Mouse (Mus musculus) forebrain, embryonic 15.5 days (tissue): Measurements from ENCODE around the gene Atl1. TPM values are rescaled to one million over a fixed set of nuclear protein-coding genes. Genes with fewer than 3 reads are reported as not detected.

Source experiments
- ATAC-seq: fragments of 200-750 bp; cut with Nextera tagmentation; replicated peaks from 2 replicates; pipeline ENCODE4 v1.8.0; 2017; ENCODE audit warnings: mild to moderate bottlenecking, moderate TSS enrichment, moderate library complexity
- H3K27ac ChIP-seq: fragments of 300-500 bp; sonication (generic); replicated peaks from 2 replicates; pipeline ENCODE4 v1.5.1; 2015; ENCODE audit warnings: mild to moderate bottlenecking, inconsistent platforms
- H3K27me3 ChIP-seq: fragments of 300-500 bp; sonication (generic); 2 replicates; pipeline ENCODE4 v1.6.1; 2015; ENCODE audit warnings: inconsistent platforms
- H3K36me3 ChIP-seq: fragments of 300-500 bp; sonication (generic); 2 replicates; pipeline ENCODE4 v1.6.1; 2015; ENCODE audit warnings: mild to moderate bottlenecking, inconsistent platforms
- H3K4me1 ChIP-seq: fragments of 300-500 bp; sonication (generic); 2 replicates; pipeline ENCODE4 v1.6.1; 2015; ENCODE audit warnings: inconsistent platforms
- H3K4me2 ChIP-seq: fragments of 300-500 bp; sonication (generic); replicated peaks from 2 replicates; pipeline ENCODE4 v1.6.1; 2015; ENCODE audit warnings: mild to moderate bottlenecking, inconsistent platforms
- H3K4me3 ChIP-seq: fragments of 300-500 bp; sonication (generic); 2 replicates; pipeline ENCODE4 v1.5.1; 2015; ENCODE audit warnings: mild to moderate bottlenecking, inconsistent platforms
- H3K9ac ChIP-seq: fragments of 300-500 bp; sonication (generic); replicated peaks from 2 replicates; pipeline ENCODE4 v1.6.1; 2015; ENCODE audit warnings: mild to moderate bottlenecking, inconsistent platforms
- H3K9me3 ChIP-seq: fragments of 300-500 bp; sonication (generic); 2 replicates; pipeline ENCODE4 v1.6.1; 2016; ENCODE audit warnings: inconsistent platforms
- WGBS: fragments of 180-500 bp; shearing (Covaris S2); methylation state at CpG from one replicate; pipeline ENCODE4 v1.1.7; 2015; ENCODE audit warnings: mixed read lengths; 5-methylcytosine and 5-hydroxymethylcytosine counted together
- polyA plus RNA-seq: library from polyadenylated mRNA; unstranded; fragments of >200 nt; fragmentation: Nextera tagmentation; extraction: Ambion mirVana; gene quantifications from 2 replicates; pipeline ENCODE4 v1.2.1, GENCODE M21; 2015

Atl1 gene
- polyA plus RNA-seq, 1 experiment from 2014 or later = 123 TPM

DNA sequence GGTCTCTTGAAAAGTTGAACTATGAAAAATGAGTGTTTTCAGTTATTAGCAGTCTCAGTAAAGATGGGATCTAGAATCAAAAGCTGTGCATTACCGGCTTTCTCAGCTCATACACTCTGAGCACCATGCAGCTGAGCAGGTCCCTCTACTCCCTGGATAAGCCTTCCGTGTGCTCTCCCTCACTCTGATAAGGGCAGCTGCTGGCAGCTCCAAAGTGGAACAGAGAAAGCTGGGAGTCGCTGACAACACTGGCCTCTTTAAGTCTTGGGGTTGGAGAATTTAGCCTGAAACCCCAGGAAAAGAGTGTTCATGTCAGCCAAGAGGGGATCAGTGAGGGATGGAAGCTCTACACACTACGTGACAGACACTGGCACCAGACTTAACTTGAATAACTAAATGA lies 33.6 kb upstream of the Atl1 start:
- no peaks in the 10 kb centered on the region for H3K27me3 ChIP-seq
- no peaks in the 10 kb centered on the region for H3K9me3 ChIP-seq
- H3K36me3 ChIP-seq = peaks cover 10% of the 10 kb centered on the region
- no peak overlapping the region for H3K9ac ChIP-seq
- WGBS = 88% methylated on average over 4 of the region's 4 CpGs
- no peaks in the 10 kb centered on the region for H3K4me1 ChIP-seq
- ATAC-seq = no peak
- H3K4me3 ChIP-seq = no peak overlapping the region
- H3K27ac ChIP-seq = no peak overlapping the region
- no peak overlapping the region for H3K4me2 ChIP-seq

DNA sequence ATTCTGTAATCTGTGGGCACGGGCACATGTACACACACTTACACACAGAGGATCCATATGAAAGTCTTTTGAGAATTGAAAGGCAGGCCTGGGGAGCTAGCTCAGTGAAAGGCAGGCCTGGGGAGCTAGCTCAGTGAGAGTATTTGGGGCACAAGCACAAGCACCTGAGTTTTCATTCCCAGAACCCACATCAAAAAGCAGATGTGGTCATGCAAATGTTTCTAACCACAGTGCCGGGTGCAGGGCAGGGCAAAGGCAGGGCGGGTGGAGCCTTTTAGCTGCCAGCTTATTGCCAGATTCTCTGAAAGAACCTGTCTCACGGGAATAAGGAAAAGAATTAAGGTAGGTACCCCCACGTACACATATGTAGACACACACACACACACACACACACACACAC lies 28.9 kb upstream of the Atl1 start:
- Histone ChIP-seq H3K9ac (no peak overlapping the region), H3K36me3 (no peaks in the 10 kb centered on the region), H3K4me3 (no peak overlapping the region), H3K4me1 (peaks cover 5% of the 10 kb centered on the region; the same call in 1 of the 2 replicates), H3K27ac (no peak overlapping the region), H3K9me3 (no peaks in the 10 kb centered on the region), H3K4me2 (no peak overlapping the region), H3K27me3 (no peaks in the 10 kb centered on the region)
- ATAC-seq = no peak
- WGBS = 78% methylated on average over 5 of the region's 5 CpGs

DNA sequence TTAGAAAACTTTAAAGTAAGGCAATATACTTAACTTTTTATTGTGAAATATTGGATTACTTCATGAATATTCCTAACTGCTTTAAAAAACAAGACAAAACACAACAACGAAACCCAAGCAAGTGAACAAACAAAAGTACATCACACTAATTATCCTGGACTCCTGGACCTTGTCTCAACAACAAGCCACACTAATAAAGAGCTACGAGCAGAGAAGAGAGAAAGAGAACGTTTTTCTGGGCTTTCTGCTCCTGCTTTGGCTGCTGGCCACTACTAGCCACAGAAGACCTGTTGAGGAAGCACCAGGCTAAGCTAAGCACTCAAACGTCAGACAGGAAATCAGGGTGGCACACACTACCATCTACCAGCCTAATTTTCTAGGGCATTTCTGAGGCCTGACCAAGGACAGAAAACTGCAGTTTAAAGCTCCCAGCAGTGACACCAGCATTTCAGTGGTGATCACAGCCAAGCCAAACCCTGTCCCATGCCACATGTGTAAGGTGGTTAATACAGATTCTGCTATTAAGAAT lies 28.2 kb upstream of the Atl1 start:
- no peaks in the 10 kb centered on the region for H3K27me3 ChIP-seq
- H3K9ac ChIP-seq = no peak overlapping the region
- H3K36me3 ChIP-seq = no peaks in the 10 kb centered on the region
- peaks cover 5% of the 10 kb centered on the region; the same call in 1 of the 2 replicates for H3K4me1 ChIP-seq
- H3K9me3 ChIP-seq = no peaks in the 10 kb centered on the region
- H3K4me2 ChIP-seq = no peak overlapping the region
- no peak for ATAC-seq
- H3K4me3 ChIP-seq = no peak overlapping the region
- no peak overlapping the region for H3K27ac ChIP-seq
- WGBS = 29% methylated on average over 4 of the region's 4 CpGs

DNA sequence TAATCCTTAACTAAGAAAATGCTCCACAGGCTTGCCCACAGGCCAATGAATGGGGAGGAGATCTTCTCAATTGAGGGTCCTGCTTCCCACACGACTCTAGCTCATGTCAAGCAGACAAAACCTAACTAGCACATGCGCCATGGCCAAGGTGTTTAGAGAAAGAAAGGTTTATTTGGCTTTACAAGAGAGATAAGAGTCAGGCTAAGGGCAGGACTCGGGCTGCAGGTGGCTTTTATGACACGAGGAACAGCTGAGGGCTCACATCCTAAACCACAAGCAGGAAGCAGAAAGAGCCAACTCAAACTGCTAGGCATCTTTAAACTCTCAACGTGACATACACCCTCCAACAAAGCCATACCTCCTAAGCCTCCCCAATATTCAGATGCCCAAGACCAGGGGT lies 25.1 kb upstream of the Atl1 start:
- Histone ChIP-seq H3K27ac (no peak overlapping the region), H3K9ac (no peak overlapping the region), H3K9me3 (no peaks in the 10 kb centered on the region), H3K27me3 (no peaks in the 10 kb centered on the region), H3K4me2 (no peak overlapping the region), H3K4me1 (peaks cover 5% of the 10 kb centered on the region; the same call in 1 of the 2 replicates), H3K4me3 (no peak overlapping the region), H3K36me3 (0 out of 2 replicates have a peak, but pooled peaks cover 5% of the 10 kb centered on the region)
- no peak for ATAC-seq
- WGBS = 95% methylated on average over 5 of the region's 5 CpGs

- Histone ChIP-seq H3K9ac (no peak overlapping the region), H3K36me3 (0 out of 2 replicates have a peak, but pooled peaks cover 5% of the 10 kb centered on the region), H3K27me3 (no peaks in the 10 kb centered on the region), H3K27ac (no peak overlapping the region), H3K9me3 (no peaks in the 10 kb centered on the region), H3K4me3 (no peak overlapping the region), H3K4me1 (no peaks in the 10 kb centered on the region), H3K4me2 (no peak overlapping the region)
- no peak for ATAC-seq
- 96% methylated on average over 5 of the region's 5 CpGs for WGBS
Measured at GRCm38 (mm10) chr12:69871632-69872031, 20.8 kb upstream of the Atl1 start.

DNA sequence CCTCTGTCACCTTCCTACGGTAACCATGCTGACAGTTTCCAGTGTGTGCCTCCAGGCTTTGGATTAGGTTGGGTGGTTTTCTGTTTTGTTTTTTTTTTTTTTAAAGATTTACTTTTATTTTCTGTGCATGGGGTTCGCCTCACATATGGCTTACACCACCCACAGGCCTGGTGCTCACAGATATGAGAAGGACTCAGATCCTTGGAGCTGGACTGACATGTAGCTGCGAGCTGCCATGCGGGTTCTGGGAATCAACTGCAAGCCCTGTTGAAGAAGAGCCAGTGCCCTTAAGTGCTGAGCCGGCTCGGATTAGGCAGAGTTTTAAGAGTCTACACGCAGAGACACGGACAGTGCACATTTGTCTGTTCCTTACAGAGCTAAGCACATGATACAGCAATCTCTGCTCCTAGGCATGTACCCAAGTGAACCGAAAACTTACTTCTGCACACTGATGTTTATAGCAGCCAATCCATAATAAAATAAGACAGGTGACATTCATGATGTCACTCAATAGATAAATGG lies 14.5 kb upstream of the Atl1 start:
- Histone ChIP-seq H3K36me3 (no peaks in the 10 kb centered on the region), H3K4me2 (no peak overlapping the region), H3K4me3 (no peak overlapping the region), H3K4me1 (peaks cover 19% of the 10 kb centered on the region), H3K27me3 (no peaks in the 10 kb centered on the region), H3K9ac (no peak overlapping the region), H3K27ac (no peak overlapping the region), H3K9me3 (no peaks in the 10 kb centered on the region)
- ATAC-seq = no peak
- 92% methylated on average over 9 of the region's 9 CpGs for WGBS

- H3K27ac ChIP-seq = no peak overlapping the region
- H3K4me1 ChIP-seq = peaks cover 19% of the 10 kb centered on the region
- no peak overlapping the region for H3K9ac ChIP-seq
- H3K27me3 ChIP-seq = no peaks in the 10 kb centered on the region
- no peak; the same call in 1 of the 2 replicates for ATAC-seq
- 11% methylated on average over 4 of the region's 4 CpGs for WGBS
- no peaks in the 10 kb centered on the region for H3K9me3 ChIP-seq
- H3K4me2 ChIP-seq = no peak overlapping the region
- no peaks in the 10 kb centered on the region for H3K36me3 ChIP-seq
- no peak overlapping the region for H3K4me3 ChIP-seq
Measured at GRCm38 (mm10) chr12:69879172-69879665, 13.2 kb upstream of the Atl1 start.

GRCm38 (mm10) chr12:69879739-69880138 lies 12.7 kb upstream of the Atl1 start:
- H3K27me3 ChIP-seq = no peaks in the 10 kb centered on the region
- H3K36me3 ChIP-seq = no peaks in the 10 kb centered on the region
- no peak overlapping the region for H3K27ac ChIP-seq
- H3K4me1 ChIP-seq = peaks cover 19% of the 10 kb centered on the region
- ATAC-seq = no peak
- no peak overlapping the region for H3K9ac ChIP-seq
- no peak overlapping the region for H3K4me2 ChIP-seq
- 14% methylated on average over 6 of the region's 6 CpGs for WGBS
- H3K4me3 ChIP-seq = no peak overlapping the region
- no peaks in the 10 kb centered on the region for H3K9me3 ChIP-seq

- Histone ChIP-seq H3K27ac (no peak overlapping the region), H3K4me1 (peaks cover 19% of the 10 kb centered on the region), H3K9ac (no peak overlapping the region), H3K27me3 (no peaks in the 10 kb centered on the region), H3K9me3 (no peaks in the 10 kb centered on the region), H3K4me2 (no peak overlapping the region), H3K36me3 (no peaks in the 10 kb centered on the region), H3K4me3 (no peak overlapping the region)
- 32% methylated on average over 10 of the region's 10 CpGs for WGBS
- ATAC-seq = no peak; the same call in 1 of the 2 replicates
Measured at GRCm38 (mm10) chr12:69881198-69881905, 11.1 kb upstream of the Atl1 start.

DNA sequence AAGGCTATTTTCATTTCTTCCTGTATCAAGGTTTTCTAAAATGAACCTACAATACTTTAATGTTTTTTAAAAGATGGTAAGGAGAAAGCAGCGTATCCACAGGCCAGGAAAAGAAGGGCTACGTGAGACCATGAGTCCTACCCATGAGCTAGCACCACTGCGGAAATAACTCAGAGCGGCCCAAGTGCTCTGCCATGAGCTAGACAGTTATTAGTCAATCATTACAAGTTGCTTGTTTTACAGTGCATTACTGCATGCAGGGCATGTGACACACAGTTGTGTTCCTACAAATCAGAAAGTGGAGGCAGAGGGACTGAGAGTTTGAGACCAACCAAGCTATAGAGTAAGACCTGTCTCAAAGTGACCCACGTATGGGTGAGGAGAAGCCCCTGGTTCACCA lies 8.4 kb upstream of the Atl1 start:
- no peaks in the 10 kb centered on the region for H3K9me3 ChIP-seq

DNA sequence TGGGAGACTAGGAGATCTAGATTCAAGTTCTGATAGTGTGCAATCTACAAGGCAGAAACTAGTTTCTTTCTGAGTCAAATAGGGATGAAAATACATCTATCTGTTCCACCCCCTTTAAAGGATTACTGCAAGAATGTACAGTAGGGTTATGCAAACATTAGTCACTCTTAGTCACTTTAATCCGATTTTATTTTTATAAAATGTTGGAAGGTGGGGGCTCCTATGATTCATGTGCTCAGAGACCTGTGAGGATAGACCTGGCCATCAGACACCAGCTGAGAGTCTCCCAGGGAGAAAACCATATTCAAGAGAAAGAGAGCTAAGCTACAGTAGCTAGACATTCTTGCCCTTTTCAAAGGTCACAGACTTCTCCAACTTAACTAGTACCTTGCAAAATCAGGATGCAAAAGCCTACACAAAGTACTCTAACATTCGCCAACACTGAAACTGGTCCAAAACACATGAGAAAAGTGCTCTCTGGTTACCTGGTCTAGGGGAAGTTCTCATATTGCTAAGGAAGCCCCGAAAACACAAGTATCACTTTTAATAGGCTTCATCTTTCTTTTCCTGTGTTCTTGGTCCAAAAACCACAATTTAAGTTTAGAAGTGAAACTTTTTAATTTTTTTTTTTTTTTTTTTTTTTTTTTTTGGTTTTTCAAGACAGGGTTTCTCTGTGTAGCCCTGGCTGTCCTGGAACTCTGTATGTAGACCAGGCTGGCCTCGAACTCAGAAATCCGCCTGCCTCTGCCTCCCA lies 7.1 kb upstream of the Atl1 start:
- Histone ChIP-seq H3K9me3 (no peaks in the 10 kb centered on the region), H3K27me3 (no peaks in the 10 kb centered on the region), H3K9ac (no peak overlapping the region), H3K36me3 (no peaks in the 10 kb centered on the region), H3K4me2 (no peak overlapping the region), H3K4me3 (no peak overlapping the region), H3K27ac (no peak overlapping the region), H3K4me1 (peaks cover 26% of the 10 kb centered on the region)
- ATAC-seq = no peak
- 95% methylated on average over 5 of the region's 5 CpGs for WGBS

More for the DNA sequence above, 8.4 kb upstream of the Atl1 start:
- no peak overlapping the region for H3K4me2 ChIP-seq
- H3K4me1 ChIP-seq = peaks cover 26% of the 10 kb centered on the region
- H3K9ac ChIP-seq = no peak overlapping the region
- H3K27me3 ChIP-seq = no peaks in the 10 kb centered on the region
- no peak overlapping the region for H3K27ac ChIP-seq
- H3K4me3 ChIP-seq = no peak overlapping the region
- no peak for ATAC-seq
- WGBS = 97% methylated on average over 5 of the region's 5 CpGs
- H3K36me3 ChIP-seq = no peaks in the 10 kb centered on the region

- 92% methylated on average over 6 of the region's 6 CpGs for WGBS
- ATAC-seq = no peak
Measured at GRCm38 (mm10) chr12:69887776-69888175, 4.6 kb upstream of the Atl1 start.

More at GRCm38 (mm10) chr12:69887776-69888175, 4.6 kb upstream of the Atl1 start:
- Histone ChIP-seq H3K27me3 (no peaks in the 10 kb centered on the region), H3K9ac (no peak overlapping the region), H3K4me3 (no peak overlapping the region), H3K27ac (no peak overlapping the region), H3K36me3 (no peaks in the 10 kb centered on the region), H3K9me3 (no peaks in the 10 kb centered on the region), H3K4me2 (no peak overlapping the region), H3K4me1 (peaks cover 32% of the 10 kb centered on the region)
